Mouse (Mus musculus): ENCODE measurements around the gene Ggt5.

- TF ChIP-seq CTCF (IDR thresholded peaks at IDR 0.05; ENCODE audit: control insufficient read depth, insufficient read depth, low read length) (no peak), POLR2A (IDR thresholded peaks at IDR 0.05; ENCODE audit: borderline replicate concordance, control insufficient read depth, low read depth, low read length) (no peak)
Observed at GRCm38 (mm10) chr10:75571937-75572336, 17.2 kb upstream of the Ggt5 start.

All from bone marrow, adult 2 months (tissue).